Mouse (Mus musculus) left cerebral cortex, adult 2 months (tissue): ENCODE data around the gene Cox14. TPM values are rescaled to one million over a fixed set of nuclear protein-coding genes. Genes with fewer than 3 reads are reported as not detected.

Source experiments
- DNase-seq, 2 experiments: peaks; one replicate each; pipeline ENCODE4 v3.0.0; 2021 to 2022; ENCODE audit warnings: low spot score in 2 of 2, mixed read lengths in 1 of 2; ENCODE audit errors: extremely low spot score in 1 of 2
- H3K27ac ChIP-seq: fragments of 200-600 bp; 2 replicates; pipeline ENCODE4 v1.8.1; 2022
- H3K4me3 ChIP-seq: fragments of 200-600 bp; 2 replicates; pipeline ENCODE4 v1.8.1; 2022
- CTCF ChIP-seq: fragments of 200-600 bp; IDR thresholded peaks from 2 replicates; pipeline ENCODE4 v1.8.1; 2022; ENCODE audit warnings: antibody characterized with exemption, mild to moderate bottlenecking, moderate library complexity
- intact Hi-C: fragments of 180-260 bp; cut with DNase I; formaldehyde crosslinking; loops from one replicate; pipeline ENCODE4 v1.15.1; 2025
- long read RNA-seq, 2 experiments: library from polyadenylated mRNA; stranded (forward); transcript quantifications; one replicate each; pipeline ENCODE4 v2.0.0; 2021; ENCODE audit warnings: borderline mapping rate in 2 of 2
- total RNA-seq, 2 experiments: library from RNA; stranded (reverse); gene quantifications; 2 replicates each; pipeline ENCODE4 v1.2.3; 2021

Cox14 gene
- 100 to 1,000 TPM; 113 to 123 TPM for total RNA-seq
- long read RNA-seq, experiment 1, transcript Cox14-201 (2 exons, 723 nt) = major isoform, 120 of 128 reads
- long read RNA-seq, experiment 1, partial matches to known transcripts = 0 of 128 reads
- long read RNA-seq, experiment 1, other reads (novel, unspliced or antisense) = 8 of 128 reads
- long read RNA-seq, experiment 2, transcript Cox14-201 (2 exons, 723 nt) = major isoform, 72 of 80 reads
- long read RNA-seq, experiment 2, partial matches to known transcripts = 5 of 80 reads
- long read RNA-seq, experiment 2, other reads (novel, unspliced or antisense) = 3 of 80 reads

- Histone ChIP-seq H3K27ac (peak within 1 kb of the TSS; percentile 94), H3K4me3 (peak within 1 kb of the TSS; percentile 74)
- intact Hi-C loops = loop anchor here (1.0 to 2.0 kb wide), 2 partner anchors 21 to 47 kb away; partner anchors contain the start of genes Cers5 and Gm17349
Measured at GRCm38 (mm10) chr15:99725341-99726155, at the start of gene Cox14. Gene Cox14, plus strand, starts transcription at chr15:99725618.

GRCm38 (mm10) chr15:99677089-99677488 is 48.3 kb upstream of the Cox14 start:
- no peak for TF ChIP-seq CTCF
- intact Hi-C loops = no loop called here
- no peak overlapping the region for H3K27ac ChIP-seq
- no peak overlapping the region for H3K4me3 ChIP-seq
- DNase-seq = peak in 1 of 2 experiments; percentile 25

More at GRCm38 (mm10) chr15:99725341-99726155, at the start of gene Cox14:
- peak; percentile 93 to 94 for DNase-seq
- peak; percentile 88 for TF ChIP-seq CTCF

- DNase-seq = peak in 1 of 2 experiments; percentile 12
- intact Hi-C loops = no loop called here
- TF ChIP-seq CTCF = peak; percentile 56
Measured at GRCm38 (mm10) chr15:99678063-99678800, 47.2 kb upstream of the Cox14 start.

GRCm38 (mm10) chr15:99679008-99679407 is 46.4 kb upstream of the Cox14 start:
- no peak overlapping the region for H3K4me3 ChIP-seq
- H3K27ac ChIP-seq = no peak overlapping the region
- DNase-seq = no peak
- TF ChIP-seq CTCF = no peak
- intact Hi-C loops = no loop called here

More at GRCm38 (mm10) chr15:99678063-99678800, 47.2 kb upstream of the Cox14 start:
- Histone ChIP-seq H3K4me3 (no peak overlapping the region), H3K27ac (no peak overlapping the region)

GRCm38 (mm10) chr15:99682880-99683279 is 42.5 kb upstream of the Cox14 start:
- TF ChIP-seq CTCF = peak; percentile 45
- Histone ChIP-seq H3K27ac (no peak overlapping the region), H3K4me3 (no peak overlapping the region)
- DNase-seq = peak in 1 of 2 experiments; percentile 11
- intact Hi-C loops = no loop called here

- DNase-seq = no peak
- no peak overlapping the region for H3K4me3 ChIP-seq
- no peak for TF ChIP-seq CTCF
- intact Hi-C loops = no loop called here
- no peak overlapping the region for H3K27ac ChIP-seq
Measured at GRCm38 (mm10) chr15:99684156-99684555, 41.3 kb upstream of the Cox14 start.

- DNase-seq = peak in 1 of 2 experiments; percentile 53
- intact Hi-C loops = loop anchor here (1.0 to 5.0 kb wide), 2 partner anchors 92 to 191 kb away; no protein-coding TSS in a partner anchor
- no peak overlapping the region for H3K27ac ChIP-seq
- TF ChIP-seq CTCF = peak; percentile 93
- no peak overlapping the region for H3K4me3 ChIP-seq
Measured at GRCm38 (mm10) chr15:99688712-99689111, 36.7 kb upstream of the Cox14 start.

- DNase-seq = no peak
- H3K27ac ChIP-seq = no peak overlapping the region
- intact Hi-C loops = no loop called here
- no peak for TF ChIP-seq CTCF
- no peak overlapping the region for H3K4me3 ChIP-seq
Measured at GRCm38 (mm10) chr15:99690924-99691323, 34.5 kb upstream of the Cox14 start.

- DNase-seq = no peak
- intact Hi-C loops = no loop called here
- no peak overlapping the region for H3K4me3 ChIP-seq
- TF ChIP-seq CTCF = no peak
- H3K27ac ChIP-seq = no peak overlapping the region
Measured at GRCm38 (mm10) chr15:99691976-99692375, 33.4 kb upstream of the Cox14 start.

- intact Hi-C loops = no loop called here
- DNase-seq = no peak
- Histone ChIP-seq H3K27ac (no peak overlapping the region), H3K4me3 (no peak overlapping the region)
- TF ChIP-seq CTCF = no peak
Measured at GRCm38 (mm10) chr15:99697309-99697708, 28.1 kb upstream of the Cox14 start.

GRCm38 (mm10) chr15:99698533-99699085 is 26.8 kb upstream of the Cox14 start:
- intact Hi-C loops = no loop called here
- no peak overlapping the region for H3K4me3 ChIP-seq
- peak overlapping the region; percentile 37 for H3K27ac ChIP-seq
- no peak for DNase-seq
- no peak for TF ChIP-seq CTCF
